Mouse (Mus musculus): ENCODE measurements around the gene Ndufb7. TPM values are rescaled to one million over a fixed set of nuclear protein-coding genes. Genes with fewer than 3 reads are reported as not detected.

The Ndufb7 gene
- polyA plus RNA-seq, 1 experiment, result 134 TPM

- peaks cover 19% of the 10 kb centered on the region for H3K4me1 ChIP-seq (ENCODE audit: control insufficient read depth, insufficient read depth, low read length)
- no peak overlapping the region for H3K27ac ChIP-seq (ENCODE audit: insufficient read depth, low read depth, low read length)
- TF ChIP-seq CTCF (IDR thresholded peaks at IDR 0.05; ENCODE audit: low read depth, low read length) (no peak), POLR2A (IDR thresholded peaks at IDR 0.05; ENCODE audit: borderline replicate concordance, low read depth, low read length) (no peak)
- no peak overlapping the region for H3K4me3 ChIP-seq (ENCODE audit: insufficient read depth, low read length)
Measured at GRCm38 (mm10) chr8:83575561-83576515, 9.4 kb downstream of the Ndufb7 start.

- no peak overlapping the region for H3K4me3 ChIP-seq (ENCODE audit: insufficient read depth, low read length)
- H3K4me1 ChIP-seq (ENCODE audit: control insufficient read depth, insufficient read depth, low read length), result peaks cover 21% of the 10 kb centered on the region
- no peak for TF ChIP-seq POLR2A (IDR thresholded peaks at IDR 0.05; ENCODE audit: borderline replicate concordance, low read depth, low read length)
- no peak overlapping the region for H3K27ac ChIP-seq (ENCODE audit: insufficient read depth, low read depth, low read length)
Measured at GRCm38 (mm10) chr8:83576516-83576895, 10.0 kb downstream of the Ndufb7 start.

- Histone ChIP-seq H3K4me1 (ENCODE audit: control insufficient read depth, insufficient read depth, low read length) (peaks cover 24% of the 10 kb centered on the region), H3K4me3 (ENCODE audit: insufficient read depth, low read length) (no peak overlapping the region), H3K27ac (ENCODE audit: insufficient read depth, low read depth, low read length) (no peak overlapping the region)
- TF ChIP-seq POLR2A (IDR thresholded peaks at IDR 0.05; ENCODE audit: borderline replicate concordance, low read depth, low read length), result no peak
- no peak for TF ChIP-seq CTCF (IDR thresholded peaks at IDR 0.05; ENCODE audit: low read depth, low read length)
Measured at GRCm38 (mm10) chr8:83576921-83577320, 10.4 kb downstream of the Ndufb7 start.

GRCm38 (mm10) chr8:83577384-83577791 lies 10.9 kb downstream of the Ndufb7 start:
- Histone ChIP-seq H3K4me3 (ENCODE audit: insufficient read depth, low read length) (no peak overlapping the region), H3K27ac (ENCODE audit: insufficient read depth, low read depth, low read length) (no peak overlapping the region), H3K4me1 (ENCODE audit: control insufficient read depth, insufficient read depth, low read length) (peaks cover 25% of the 10 kb centered on the region)
- TF ChIP-seq CTCF (IDR thresholded peaks at IDR 0.05; ENCODE audit: low read depth, low read length), result no peak
- TF ChIP-seq POLR2A (IDR thresholded peaks at IDR 0.05; ENCODE audit: borderline replicate concordance, low read depth, low read length), result no peak

- no peak overlapping the region for H3K27ac ChIP-seq (ENCODE audit: insufficient read depth, low read depth, low read length)
- no peak overlapping the region for H3K4me3 ChIP-seq (ENCODE audit: insufficient read depth, low read length)
- H3K4me1 ChIP-seq (ENCODE audit: control insufficient read depth, insufficient read depth, low read length), result peaks cover 18% of the 10 kb centered on the region
- TF ChIP-seq POLR2A (IDR thresholded peaks at IDR 0.05; ENCODE audit: borderline replicate concordance, low read depth, low read length) (no peak), CTCF (IDR thresholded peaks at IDR 0.05; ENCODE audit: low read depth, low read length) (no peak)
Measured at GRCm38 (mm10) chr8:83578131-83579055, 11.9 kb downstream of the Ndufb7 start.

GRCm38 (mm10) chr8:83579676-83580075 lies 13.2 kb downstream of the Ndufb7 start:
- Histone ChIP-seq H3K4me3 (ENCODE audit: insufficient read depth, low read length) (no peak overlapping the region), H3K27ac (ENCODE audit: insufficient read depth, low read depth, low read length) (no peak overlapping the region)
- no peak for TF ChIP-seq POLR2A (IDR thresholded peaks at IDR 0.05; ENCODE audit: borderline replicate concordance, low read depth, low read length)
- no peak for TF ChIP-seq CTCF (IDR thresholded peaks at IDR 0.05; ENCODE audit: low read depth, low read length)

GRCm38 (mm10) chr8:83580826-83581225 lies 14.4 kb downstream of the Ndufb7 start:
- peaks cover 9% of the 10 kb centered on the region for H3K4me1 ChIP-seq (ENCODE audit: control insufficient read depth, insufficient read depth, low read length)
- H3K27ac ChIP-seq (ENCODE audit: insufficient read depth, low read depth, low read length), result no peak overlapping the region
- H3K4me3 ChIP-seq (ENCODE audit: insufficient read depth, low read length), result no peak overlapping the region
- TF ChIP-seq CTCF (IDR thresholded peaks at IDR 0.05; ENCODE audit: low read depth, low read length), result no peak
- TF ChIP-seq POLR2A (IDR thresholded peaks at IDR 0.05; ENCODE audit: borderline replicate concordance, low read depth, low read length), result no peak

More at GRCm38 (mm10) chr8:83579676-83580075, 13.2 kb downstream of the Ndufb7 start:
- H3K4me1 ChIP-seq (ENCODE audit: control insufficient read depth, insufficient read depth, low read length), result peaks cover 9% of the 10 kb centered on the region

- no peak for TF ChIP-seq POLR2A (IDR thresholded peaks at IDR 0.05; ENCODE audit: borderline replicate concordance, low read depth, low read length)
- no peak for TF ChIP-seq CTCF (IDR thresholded peaks at IDR 0.05; ENCODE audit: low read depth, low read length)
- H3K27ac ChIP-seq (ENCODE audit: insufficient read depth, low read depth, low read length), result no peak overlapping the region
- no peak overlapping the region for H3K4me3 ChIP-seq (ENCODE audit: insufficient read depth, low read length)
- peaks cover 9% of the 10 kb centered on the region for H3K4me1 ChIP-seq (ENCODE audit: control insufficient read depth, insufficient read depth, low read length)
Measured at GRCm38 (mm10) chr8:83582226-83582625, 15.8 kb downstream of the Ndufb7 start.

- peaks cover 9% of the 10 kb centered on the region for H3K4me1 ChIP-seq (ENCODE audit: control insufficient read depth, insufficient read depth, low read length)
- TF ChIP-seq POLR2A (IDR thresholded peaks at IDR 0.05; ENCODE audit: borderline replicate concordance, low read depth, low read length), result no peak
- TF ChIP-seq CTCF (IDR thresholded peaks at IDR 0.05; ENCODE audit: low read depth, low read length), result no peak
Measured at GRCm38 (mm10) chr8:83583236-83583635, 16.8 kb downstream of the Ndufb7 start.

More at GRCm38 (mm10) chr8:83583236-83583635, 16.8 kb downstream of the Ndufb7 start:
- no peak overlapping the region for H3K4me3 ChIP-seq (ENCODE audit: insufficient read depth, low read length)
- H3K27ac ChIP-seq (ENCODE audit: insufficient read depth, low read depth, low read length), result no peak overlapping the region

Measured in bone marrow macrophage, adult 2 months (primary cell).